Mouse (Mus musculus): ENCODE results near the gene Alppl2. TPM values are rescaled to one million over a fixed set of nuclear protein-coding genes. Genes with fewer than 3 reads are reported as not detected.

The Alppl2 gene
- total RNA-seq, 2 experiments from 2014 or later = not detected

GRCm38 (mm10) chr1:87050072-87050471 lies 39.7 kb downstream of the Alppl2 start:
- no peak for DNase-seq

GRCm38 (mm10) chr1:87041814-87042438 lies 47.8 kb downstream of the Alppl2 start:
- DNase-seq = peak; percentile 85

- DNase-seq = peak; percentile 85
These were observed 48.6 kb downstream of the Alppl2 start for GRCm38 (mm10) chr1:87041119-87041518.

- DNase-seq = no peak
These were observed 51.2 kb downstream of the Alppl2 start for GRCm38 (mm10) chr1:87038477-87039070.

Other genes starting within 250 kb of the Alppl2 start
- gene Alpi, start 11.7 kb upstream of the Alppl2 start, total RNA-seq (2021) = not detected
- gene Akp3, start 35.0 kb upstream of the Alppl2 start, total RNA-seq (2021) = not detected
- under 1 TPM in 1 of 2 experiments, not detected in 1; 0.18 TPM for gene Ecel1, start 66.6 kb upstream of the Alppl2 start, total RNA-seq (2021)
- gene Prss56, start 93.4 kb upstream of the Alppl2 start, total RNA-seq (2021) = not detected
- not detected for gene Chrnd, start 100.7 kb upstream of the Alppl2 start, total RNA-seq (2021)
- under 1 TPM; 0.14 TPM for gene Chrng, start 114.7 kb upstream of the Alppl2 start, total RNA-seq (2021)
- 10 to 100 TPM; 71.3 to 72.5 TPM for gene Eif4e2, start 124.0 kb upstream of the Alppl2 start, total RNA-seq (2021)
- 1 to 10 TPM; 2.6 to 3.0 TPM for gene Efhd1, start 174.4 kb upstream of the Alppl2 start, total RNA-seq (2021)
- 10 to 100 TPM; 46.6 to 46.9 TPM for gene Gigyf2, start 237.1 kb upstream of the Alppl2 start, total RNA-seq (2021)

Data from heart, postnatal 4 days (tissue).